Mouse (Mus musculus) hindbrain, embryonic 11.5 days (tissue): ENCODE measurements around the gene Gm11756. TPM values are rescaled to one million over a fixed set of nuclear protein-coding genes. Genes with fewer than 3 reads are reported as not detected.
"Not testable (repeated sequence)": the region's sequence is repeated elsewhere in the genome, so short reads cannot be mapped to it uniquely, and the experiment has no call there.

ENCODE experiments used
- ATAC-seq: fragments of 200-750 bp; cut with Nextera tagmentation; 2 replicates; pipeline ENCODE4 v1.8.0; 2017; ENCODE audit warnings: mild to moderate bottlenecking, moderate TSS enrichment, moderate library complexity; ENCODE audit not compliant: low FRiP score
- DNase-seq: peaks from one replicate; pipeline ENCODE4 v3.0.0-alpha.2; 2015; ENCODE audit warnings: low spot score
- H3K27ac ChIP-seq: fragments of 300-500 bp; sonication (generic); 2 replicates; pipeline ENCODE4 v1.5.1; 2014; ENCODE audit warnings: mild to moderate bottlenecking, low read depth, low read length
- H3K27me3 ChIP-seq: fragments of 300-500 bp; sonication (generic); 2 replicates; pipeline ENCODE4 v1.6.1; 2014; ENCODE audit warnings: mild to moderate bottlenecking, low read length, moderate library complexity, mixed read lengths; ENCODE audit not compliant: control insufficient read depth, insufficient read depth
- H3K36me3 ChIP-seq: fragments of 300-500 bp; sonication (generic); 2 replicates; pipeline ENCODE4 v1.6.1; 2014; ENCODE audit warnings: mild to moderate bottlenecking, low read length, moderate library complexity, mixed read lengths; ENCODE audit not compliant: control insufficient read depth, insufficient read depth
- H3K4me1 ChIP-seq: fragments of 300-500 bp; sonication (generic); replicated peaks from 2 replicates; pipeline ENCODE4 v1.6.1; 2014; ENCODE audit warnings: low read length, mixed read lengths; ENCODE audit not compliant: control insufficient read depth, insufficient read depth
- H3K4me2 ChIP-seq: fragments of 300-500 bp; sonication (generic); replicated peaks from 2 replicates; pipeline ENCODE4 v1.6.1; 2014; ENCODE audit warnings: mild to moderate bottlenecking, low read depth, low read length
- H3K4me3 ChIP-seq: fragments of 300-500 bp; sonication (generic); 2 replicates; pipeline ENCODE4 v1.5.1; 2014; ENCODE audit warnings: low read depth, low read length
- H3K9ac ChIP-seq: fragments of 300-500 bp; sonication (generic); 2 replicates; pipeline ENCODE4 v1.6.1; 2014; ENCODE audit warnings: low read depth, low read length
- H3K9me3 ChIP-seq: fragments of 300-500 bp; sonication (generic); 2 replicates; pipeline ENCODE4 v1.6.1; 2016; ENCODE audit warnings: low read length; ENCODE audit not compliant: control insufficient read depth
- WGBS: fragments of 180-500 bp; shearing (Covaris S2); extraction: QIAGEN DNeasy Blood & Tissue Kit; methylation state at CpG from one replicate; pipeline ENCODE4 v1.1.7; 2014; 5-methylcytosine and 5-hydroxymethylcytosine counted together
- polyA plus RNA-seq: library from polyadenylated mRNA; unstranded; fragments of >200 nt; fragmentation: Nextera tagmentation; extraction: Ambion mirVana; gene quantifications from 2 replicates; pipeline ENCODE4 v1.2.1, GENCODE M21; 2014

The Gm11756 gene
- 0.11 TPM in 1 of 2 replicates, not detected in the other for polyA plus RNA-seq

DNA sequence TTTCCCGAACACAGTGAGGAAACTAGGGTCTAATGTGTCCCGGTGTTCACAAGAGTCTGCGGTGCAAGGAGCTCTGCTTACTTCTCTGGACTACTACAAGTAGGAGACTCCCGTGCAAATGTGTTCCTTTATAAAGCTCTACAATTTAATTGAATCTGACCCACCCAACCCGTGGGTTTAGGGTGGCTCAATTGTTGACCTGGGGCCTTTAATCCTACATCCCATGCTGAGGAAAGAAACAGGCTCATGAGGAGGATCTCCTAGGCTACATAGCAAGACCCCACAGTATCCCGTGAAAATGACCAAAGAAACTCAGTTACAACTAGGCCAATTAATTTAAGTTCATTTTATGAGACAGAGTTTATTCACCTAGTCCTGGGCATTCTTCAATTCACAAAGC lies at the start of gene Gm11756:
Gene Gm11756, minus strand, starts transcription at position 101 of the 400 bp plus-strand sequence.
- not testable (repeated sequence) for ATAC-seq, H3K27ac ChIP-seq, H3K4me1 ChIP-seq, H3K4me2 ChIP-seq, H3K27me3 ChIP-seq, H3K9me3 ChIP-seq, H3K4me3 ChIP-seq, H3K36me3 ChIP-seq, H3K9ac ChIP-seq, DNase-seq
- WGBS = 88% methylated on average over 6 of the region's 6 CpGs

DNA sequence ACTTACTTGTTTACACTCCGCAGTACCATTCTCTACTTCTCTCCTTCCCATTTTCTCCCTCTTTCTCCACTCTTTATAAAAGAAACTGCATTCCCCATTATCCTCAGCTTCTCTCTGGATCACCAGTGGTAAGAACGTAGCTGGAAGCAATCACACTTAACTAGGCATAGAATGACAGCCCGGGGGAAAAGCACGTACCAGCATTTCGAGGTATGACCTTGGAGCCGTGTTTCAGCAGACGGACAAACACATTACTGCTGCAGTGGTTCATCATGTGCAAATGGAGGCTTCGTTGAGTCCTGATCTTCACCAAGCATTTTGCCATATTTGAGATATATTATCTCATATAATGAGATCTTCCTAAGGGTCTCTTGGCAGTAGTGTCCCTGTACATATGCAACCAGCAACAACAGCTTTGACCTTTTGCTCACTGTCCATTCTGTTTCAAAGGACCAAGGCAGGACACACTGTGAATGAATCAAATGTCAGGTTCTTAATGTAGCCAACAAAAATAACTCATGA lies 29.9 kb upstream of the Gm11756 start, which contains the start of gene 2310002L09Rik:
Gene 2310002L09Rik, minus strand, starts transcription at position 472 of the 522 bp plus-strand sequence.
- WGBS = 82% methylated on average over 8 of the region's 8 CpGs
- Histone ChIP-seq H3K27me3 (no peaks in the 10 kb centered on the region), H3K4me2 (no peak within 1 kb of the TSS), H3K4me1 (no peaks in the 10 kb centered on the region), H3K27ac (no peak within 1 kb of the TSS), H3K4me3 (no peak within 1 kb of the TSS), H3K9ac (no peak within 1 kb of the TSS), H3K36me3 (no peaks in the 10 kb centered on the region), H3K9me3 (no peaks in the 10 kb centered on the region)
- no peak for ATAC-seq
- DNase-seq = no peak

DNA sequence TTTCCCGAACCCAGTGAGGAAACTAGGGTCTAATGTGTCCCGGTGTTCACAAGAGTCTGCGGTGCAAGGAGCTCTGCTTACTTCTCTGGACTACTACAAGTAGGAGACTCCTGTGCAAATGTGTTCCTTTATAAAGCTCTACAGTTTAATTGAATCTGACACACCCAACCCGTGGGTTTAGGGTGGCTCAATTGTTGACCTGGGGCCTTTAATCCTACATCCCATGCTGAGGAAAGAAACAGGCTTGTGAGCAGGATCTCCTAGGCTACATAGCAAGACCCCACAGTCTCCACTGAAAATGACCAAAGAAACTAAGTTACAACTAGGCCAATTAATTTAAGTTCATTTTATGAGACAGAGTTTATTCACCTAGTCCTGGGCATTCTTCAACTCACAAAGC lies 14.7 kb downstream of the Gm11756 start, which contains the start of gene Gm13871:
Gene Gm13871, minus strand, starts transcription at position 101 of the 400 bp plus-strand sequence.
- ATAC-seq, H3K4me1 ChIP-seq, H3K27ac ChIP-seq, H3K4me3 ChIP-seq, H3K4me2 ChIP-seq, H3K9me3 ChIP-seq, H3K36me3 ChIP-seq, H3K9ac ChIP-seq, H3K27me3 ChIP-seq, DNase-seq: not testable (repeated sequence)
- WGBS = no CpG with 5 or more reads among the region's 4 CpGs

DNA sequence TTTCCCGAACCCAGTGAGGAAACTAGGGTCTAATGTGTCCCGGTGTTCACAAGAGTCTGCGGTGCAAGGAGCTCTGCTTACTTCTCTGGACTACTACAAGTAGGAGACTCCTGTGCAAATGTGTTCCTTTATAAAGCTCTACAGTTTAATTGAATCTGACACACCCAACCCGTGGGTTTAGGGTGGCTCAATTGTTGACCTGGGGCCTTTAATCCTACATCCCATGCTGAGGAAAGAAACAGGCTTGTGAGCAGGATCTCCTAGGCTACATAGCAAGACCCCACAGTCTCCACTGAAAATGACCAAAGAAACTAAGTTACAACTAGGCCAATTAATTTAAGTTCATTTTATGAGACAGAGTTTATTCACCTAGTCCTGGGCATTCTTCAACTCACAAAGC lies 29.5 kb downstream of the Gm11756 start, which contains the start of gene Gm11757:
Gene Gm11757, minus strand, starts transcription at position 101 of the 400 bp plus-strand sequence.
- not testable (repeated sequence) for ATAC-seq

DNA sequence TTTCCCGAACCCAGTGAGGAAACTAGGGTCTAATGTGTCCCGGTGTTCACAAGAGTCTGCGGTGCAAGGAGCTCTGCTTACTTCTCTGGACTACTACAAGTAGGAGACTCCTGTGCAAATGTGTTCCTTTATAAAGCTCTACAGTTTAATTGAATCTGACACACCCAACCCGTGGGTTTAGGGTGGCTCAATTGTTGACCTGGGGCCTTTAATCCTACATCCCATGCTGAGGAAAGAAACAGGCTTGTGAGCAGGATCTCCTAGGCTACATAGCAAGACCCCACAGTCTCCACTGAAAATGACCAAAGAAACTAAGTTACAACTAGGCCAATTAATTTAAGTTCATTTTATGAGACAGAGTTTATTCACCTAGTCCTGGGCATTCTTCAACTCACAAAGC lies 44.4 kb downstream of the Gm11756 start, which contains the start of gene Gm11758:
Gene Gm11758, minus strand, starts transcription at position 101 of the 400 bp plus-strand sequence.
- H3K4me1 ChIP-seq, H3K9me3 ChIP-seq, H3K27me3 ChIP-seq, H3K4me2 ChIP-seq, H3K36me3 ChIP-seq, H3K4me3 ChIP-seq, H3K9ac ChIP-seq, H3K27ac ChIP-seq, ATAC-seq, DNase-seq: not testable (repeated sequence)
- WGBS = no CpG with 5 or more reads among the region's 4 CpGs

More for the DNA sequence above, 29.5 kb downstream of the Gm11756 start, which contains the start of gene Gm11757:
- not testable (repeated sequence) for H3K4me1 ChIP-seq, H3K9me3 ChIP-seq, H3K9ac ChIP-seq, DNase-seq, H3K4me2 ChIP-seq, H3K4me3 ChIP-seq, H3K27me3 ChIP-seq, H3K36me3 ChIP-seq, H3K27ac ChIP-seq
- no CpG with 5 or more reads among the region's 4 CpGs for WGBS

Other genes starting within 250 kb of the Gm11756 start
- gene Gm428, start 237.2 kb downstream of the Gm11756 start, polyA plus RNA-seq = not detected in 2 replicates
- 0.59 and 0.78 TPM in 2 replicates for gene Rasef, start 129.8 kb downstream of the Gm11756 start, polyA plus RNA-seq
- not detected in 2 replicates for gene Gm11758, start 44.5 kb downstream of the Gm11756 start, polyA plus RNA-seq
- gene Gm11757, start 29.6 kb downstream of the Gm11756 start, polyA plus RNA-seq = not detected in 2 replicates
- not detected in 2 replicates for gene Gm13871, start 14.8 kb downstream of the Gm11756 start, polyA plus RNA-seq
- gene 2310002L09Rik, start 30.1 kb upstream of the Gm11756 start, polyA plus RNA-seq = 1.1 TPM in 1 of 2 replicates, not detected in the other
- 3.9 and 4.4 TPM in 2 replicates for gene Frmd3, start 92.7 kb upstream of the Gm11756 start, polyA plus RNA-seq